Mouse (Mus musculus) spleen, adult 2 months (tissue): Measurements from ENCODE around the gene Megf11.

Experiments
- CTCF ChIP-seq: fragments of 200-500 bp; IDR thresholded peaks from 2 replicates; pipeline ENCODE4 v1.5.1; 2011; ENCODE audit warnings: mild to moderate bottlenecking, inconsistent platforms; ENCODE audit not compliant: insufficient read depth, insufficient read length, insufficient replicate concordance; ENCODE audit errors: extremely low read depth
- POLR2A ChIP-seq: fragments of 200-500 bp; IDR thresholded peaks from 2 replicates; pipeline ENCODE4 v1.6.1; 2011; ENCODE audit warnings: low read depth, low read length, inconsistent platforms

DNA sequence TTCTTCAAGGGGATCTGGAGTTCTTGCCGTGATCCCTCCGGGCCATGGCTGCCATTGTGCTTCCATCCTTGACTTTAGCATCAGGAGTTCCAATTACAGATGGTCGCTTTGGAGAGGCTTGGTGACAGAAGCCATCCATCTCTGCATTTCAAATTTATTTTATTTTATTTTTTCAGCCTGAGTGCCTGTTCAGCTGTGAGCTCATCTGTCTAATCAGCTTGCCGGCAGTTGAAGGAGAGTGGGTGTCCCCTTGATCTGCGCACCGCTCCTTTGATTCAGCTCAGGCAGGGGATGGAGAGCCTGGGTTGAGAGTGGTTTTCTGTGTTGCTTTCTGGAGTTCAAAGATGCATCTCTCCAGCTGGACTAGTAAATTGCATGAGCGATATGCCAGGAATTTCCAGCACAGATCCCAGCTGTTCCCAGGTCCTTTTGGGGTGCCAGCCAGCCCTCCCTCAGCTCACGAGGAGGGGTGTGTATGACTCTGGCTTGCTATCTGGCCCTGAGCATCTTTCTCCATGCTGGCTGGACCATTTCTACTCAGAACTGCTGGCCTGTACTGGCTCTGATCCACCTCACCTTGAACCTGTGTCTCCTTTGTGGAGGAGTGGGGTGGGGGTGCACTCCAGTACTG is 36.7 kb downstream of the Megf11 start:
- no peak for TF ChIP-seq CTCF
- TF ChIP-seq POLR2A, result no peak
